Mouse (Mus musculus) lung, postnatal 0 days (tissue): ENCODE data around the gene Dlg2. TPM values are rescaled to one million over a fixed set of nuclear protein-coding genes. Genes with fewer than 3 reads are reported as not detected.

Experiments
- ATAC-seq: fragments of 200-750 bp; cut with Nextera tagmentation; 2 replicates; pipeline ENCODE4 v1.8.0; 2017; ENCODE audit warnings: moderate library complexity
- DNase-seq: peaks from one replicate; pipeline ENCODE4 v3.0.0-alpha.2; 2016; ENCODE audit warnings: low spot score
- H3K27ac ChIP-seq: fragments of 300-500 bp; sonication (generic); 2 replicates; pipeline ENCODE4 v1.5.1; 2014; ENCODE audit warnings: antibody characterized with exemption, mild to moderate bottlenecking, low read length, mixed read lengths
- H3K27me3 ChIP-seq: fragments of 300-500 bp; sonication (generic); replicated peaks from 2 replicates; pipeline ENCODE4 v1.6.1; 2014; ENCODE audit warnings: low read length, mixed read lengths; ENCODE audit not compliant: insufficient read depth
- H3K36me3 ChIP-seq: fragments of 300-500 bp; sonication (generic); 2 replicates; pipeline ENCODE4 v1.6.1; 2014; ENCODE audit warnings: low read length, mixed read lengths; ENCODE audit not compliant: insufficient read depth
- H3K4me1 ChIP-seq: fragments of 300-500 bp; sonication (generic); 2 replicates; pipeline ENCODE4 v1.6.1; 2014; ENCODE audit warnings: antibody characterized with exemption, low read depth, low read length, mixed read lengths; ENCODE audit not compliant: insufficient read depth
- H3K4me2 ChIP-seq: fragments of 300-500 bp; sonication (generic); replicated peaks from 2 replicates; pipeline ENCODE4 v1.6.1; 2014; ENCODE audit warnings: low read depth, mild to moderate bottlenecking, low read length, moderate library complexity, mixed read lengths
- H3K4me3 ChIP-seq: fragments of 300-500 bp; sonication (generic); 2 replicates; pipeline ENCODE4 v1.5.1; 2014; ENCODE audit warnings: low read depth, low read length
- H3K9ac ChIP-seq: fragments of 300-500 bp; sonication (generic); replicated peaks from 2 replicates; pipeline ENCODE4 v1.6.1; 2014; ENCODE audit warnings: low read depth, mild to moderate bottlenecking
- H3K9me3 ChIP-seq: fragments of 300-500 bp; sonication (generic); 2 replicates; pipeline ENCODE4 v1.6.1; 2016; ENCODE audit warnings: low read length, mixed read lengths
- CTCF ChIP-seq: IDR thresholded peaks from 2 replicates; pipeline ENCODE4 v1.5.1; 2016; ENCODE audit warnings: antibody characterized with exemption, mild to moderate bottlenecking
- EP300 ChIP-seq: IDR thresholded peaks from 2 replicates; pipeline ENCODE4 v1.6.1; 2016; ENCODE audit warnings: antibody characterized with exemption, mild to moderate bottlenecking, control low read depth
- WGBS: fragments of 180-500 bp; shearing (Covaris S2); extraction: QIAGEN DNeasy Blood & Tissue Kit; methylation state at CpG from one replicate; pipeline ENCODE4 v1.1.7; 2014; 5-methylcytosine and 5-hydroxymethylcytosine counted together
- polyA plus RNA-seq: library from polyadenylated mRNA; unstranded; fragments of >200 nt; fragmentation: Nextera tagmentation; extraction: Ambion mirVana; gene quantifications from 2 replicates; pipeline ENCODE4 v1.2.1, GENCODE M21; 2015

The Dlg2 gene
- polyA plus RNA-seq, 1 experiment from 2014 or later = 0.43 TPM

DNA sequence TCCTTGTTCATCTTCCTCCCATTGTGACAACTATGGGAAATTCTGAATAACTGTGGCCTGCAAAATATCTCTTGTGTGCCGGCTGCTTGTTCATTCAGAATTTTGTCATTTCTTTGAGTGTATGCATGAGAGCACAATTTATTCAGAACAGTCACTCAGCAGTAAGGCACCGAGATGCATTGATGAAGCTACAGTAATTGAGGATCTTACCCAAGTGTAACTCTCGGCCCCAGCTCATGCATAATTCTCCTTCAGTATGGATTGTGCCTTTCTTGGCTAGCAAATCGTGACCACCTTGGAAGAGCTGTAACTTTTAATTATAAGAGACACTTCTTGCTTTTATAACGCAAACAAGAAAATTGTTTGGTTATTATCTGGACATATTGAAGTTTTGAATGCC, 682.7 kb downstream of the Dlg2 start:
- no peak overlapping the region for H3K4me3 ChIP-seq
- H3K9ac ChIP-seq = no peak overlapping the region
- DNase-seq (no peak), ATAC-seq (no peak)
- H3K9me3 ChIP-seq = no peaks in the 10 kb centered on the region
- H3K27me3 ChIP-seq = no peaks in the 10 kb centered on the region
- H3K36me3 ChIP-seq = no peaks in the 10 kb centered on the region
- H3K27ac ChIP-seq = no peak overlapping the region
- 76% methylated on average over 5 of the region's 5 CpGs for WGBS
- TF ChIP-seq CTCF (no peak), EP300 (no peak)
- no peaks in the 10 kb centered on the region for H3K4me1 ChIP-seq
- no peak overlapping the region for H3K4me2 ChIP-seq

DNA sequence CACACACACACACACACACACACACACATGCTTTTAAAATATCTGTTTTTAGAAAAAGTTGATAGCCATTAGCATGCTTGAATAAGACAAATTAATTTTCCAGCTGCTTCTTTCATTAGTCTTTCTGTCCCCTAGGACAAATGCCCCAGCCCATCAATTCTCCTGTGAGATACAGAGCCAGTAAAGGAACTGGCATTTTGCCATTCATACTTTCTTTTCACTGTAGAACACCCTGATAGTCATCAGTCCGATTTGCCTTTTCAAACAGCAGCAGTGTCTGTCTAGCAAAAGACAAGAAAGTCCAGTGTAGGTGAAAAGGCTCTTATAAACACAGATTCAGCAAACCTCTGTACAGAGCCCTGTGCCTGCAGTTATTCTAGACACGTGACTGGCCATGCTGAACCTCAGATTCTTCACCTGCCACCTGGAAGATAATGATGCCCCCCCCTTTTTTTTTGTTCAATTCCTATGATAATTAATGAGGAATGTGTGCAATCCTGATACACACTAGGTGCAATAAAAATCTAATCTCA, 685.2 kb downstream of the Dlg2 start:
- Histone ChIP-seq H3K9ac (no peak overlapping the region), H3K4me1 (no peaks in the 10 kb centered on the region), H3K27me3 (no peaks in the 10 kb centered on the region), H3K36me3 (no peaks in the 10 kb centered on the region), H3K27ac (no peak overlapping the region), H3K4me3 (no peak overlapping the region), H3K4me2 (no peak overlapping the region), H3K9me3 (no peaks in the 10 kb centered on the region)
- 43% methylated on average over 2 of the region's 2 CpGs for WGBS
- no peak for DNase-seq
- no peak for ATAC-seq
- TF ChIP-seq CTCF (no peak), EP300 (no peak)

DNA sequence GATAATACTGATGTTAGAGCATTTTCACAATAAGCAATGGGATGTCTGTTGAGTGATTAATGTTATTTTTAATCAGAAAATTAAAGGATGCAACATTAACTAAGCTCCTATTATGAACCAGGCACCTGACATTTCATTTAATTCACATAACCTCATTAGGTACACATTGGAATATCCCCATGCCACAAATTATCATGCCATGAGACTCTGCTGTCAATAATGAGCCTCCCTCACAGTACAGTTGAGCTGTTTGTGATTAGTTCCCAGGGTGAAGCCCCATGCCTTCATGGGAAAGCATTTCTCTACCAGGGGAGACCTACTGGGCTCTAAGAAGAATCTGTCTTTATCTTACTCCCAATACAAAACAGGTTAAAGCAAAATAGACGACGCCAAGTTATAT, 697.1 kb downstream of the Dlg2 start:
- Histone ChIP-seq H3K9ac (no peak overlapping the region), H3K36me3 (no peaks in the 10 kb centered on the region), H3K27me3 (no peaks in the 10 kb centered on the region), H3K27ac (no peak overlapping the region), H3K9me3 (no peaks in the 10 kb centered on the region), H3K4me3 (no peak overlapping the region), H3K4me1 (no peaks in the 10 kb centered on the region), H3K4me2 (no peak overlapping the region)
- no peak for ATAC-seq
- TF ChIP-seq EP300 (no peak), CTCF (no peak)
- no peak for DNase-seq
- WGBS = 84% methylated on average over 2 of the region's 2 CpGs

DNA sequence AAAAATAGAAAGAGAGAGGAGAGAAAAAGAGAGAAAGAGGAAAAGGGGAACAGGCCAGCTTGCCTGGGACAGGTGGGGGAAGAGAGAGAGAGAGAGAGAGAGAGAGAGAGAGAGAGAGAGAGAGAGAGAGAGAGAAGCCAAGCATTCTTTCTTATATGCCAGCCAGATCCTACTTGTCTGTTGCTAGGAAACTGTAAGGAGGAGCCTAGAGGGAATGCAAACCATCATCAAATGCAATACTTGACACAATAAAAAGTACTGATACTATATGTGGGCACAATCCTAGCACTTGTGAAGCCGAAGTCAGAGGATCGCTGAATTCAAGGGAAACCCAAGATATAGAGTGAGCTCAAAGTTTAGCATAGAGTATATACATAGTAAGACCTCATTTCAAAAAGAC, 711.7 kb downstream of the Dlg2 start:
- H3K36me3 ChIP-seq = no peaks in the 10 kb centered on the region
- no peaks in the 10 kb centered on the region for H3K9me3 ChIP-seq
- ATAC-seq (no peak), DNase-seq (no peak)
- no peak overlapping the region for H3K27ac ChIP-seq
- H3K27me3 ChIP-seq = no peaks in the 10 kb centered on the region
- H3K9ac ChIP-seq = no peak overlapping the region
- 94% methylated on average over 2 of the region's 2 CpGs for WGBS
- H3K4me2 ChIP-seq = no peak overlapping the region
- H3K4me3 ChIP-seq = no peak overlapping the region
- no peaks in the 10 kb centered on the region for H3K4me1 ChIP-seq
- TF ChIP-seq EP300 = no peak

DNA sequence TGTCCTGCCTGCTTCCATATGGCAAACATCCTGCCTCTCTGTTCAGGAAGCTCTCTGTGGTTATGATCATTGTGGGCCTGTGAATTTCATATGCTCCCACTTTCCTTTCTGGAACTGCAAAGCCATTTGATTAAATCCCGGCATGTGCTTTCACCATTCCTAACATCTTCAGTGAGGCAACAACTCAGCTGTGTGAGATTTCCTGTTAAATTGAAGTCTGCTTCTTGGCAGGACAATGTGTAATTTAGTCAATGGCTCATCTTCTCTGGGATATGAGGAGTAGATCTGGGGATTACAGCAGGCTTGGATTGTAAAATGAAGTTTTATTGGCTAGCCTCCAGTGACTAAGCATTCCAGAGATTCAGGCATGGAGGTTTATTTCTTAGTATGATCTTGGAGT, 722.9 kb downstream of the Dlg2 start:
- Histone ChIP-seq H3K4me3 (no peak overlapping the region), H3K4me2 (no peak overlapping the region), H3K27me3 (no peaks in the 10 kb centered on the region), H3K9ac (no peak overlapping the region), H3K27ac (no peak overlapping the region), H3K9me3 (no peaks in the 10 kb centered on the region), H3K4me1 (no peaks in the 10 kb centered on the region), H3K36me3 (no peaks in the 10 kb centered on the region)
- WGBS = 85% methylated on average over 1 of the region's 1 CpGs
- TF ChIP-seq EP300 = no peak
- TF ChIP-seq CTCF = no peak
- ATAC-seq = no peak
- DNase-seq = no peak

DNA sequence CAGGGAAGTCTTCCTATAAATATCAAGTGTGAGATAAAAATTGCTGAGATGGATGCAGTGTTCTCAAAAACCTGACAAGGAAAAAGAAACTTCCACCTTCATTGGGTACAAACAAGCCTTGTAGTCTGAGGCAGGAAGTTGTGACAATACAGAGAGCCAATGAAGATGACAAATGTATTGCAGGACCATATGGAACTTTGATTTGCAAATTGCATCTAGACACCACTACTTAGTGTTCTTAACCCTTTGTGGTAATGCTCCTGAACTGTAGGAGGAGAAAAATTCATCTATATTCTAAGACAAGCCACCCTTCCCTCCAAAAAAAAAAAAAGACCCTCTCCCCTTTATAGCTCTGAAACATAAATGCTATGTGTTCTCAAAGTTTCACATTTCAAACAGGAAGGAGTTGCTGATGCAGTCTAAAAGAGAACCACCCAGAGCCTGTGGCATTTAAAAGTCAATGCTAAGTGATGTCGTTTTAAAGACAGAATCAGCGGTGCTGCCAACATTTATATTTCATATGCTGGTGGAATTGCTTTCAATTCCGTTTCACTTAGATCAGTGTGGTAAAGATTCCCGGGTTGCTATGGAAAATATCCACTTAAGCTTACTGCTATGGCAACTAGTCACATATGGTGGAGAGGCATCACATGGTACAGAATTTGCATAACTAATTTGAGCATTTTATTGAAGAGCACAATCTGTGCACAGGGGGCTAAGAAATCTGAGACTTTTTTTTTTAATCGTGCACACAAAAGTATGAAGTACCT, 731.8 kb downstream of the Dlg2 start:
- DNase-seq = no peak
- H3K9ac ChIP-seq = no peak overlapping the region

More for the DNA sequence above, 731.8 kb downstream of the Dlg2 start:
- 56% methylated on average over 5 of the region's 5 CpGs for WGBS
- no peaks in the 10 kb centered on the region for H3K4me1 ChIP-seq
- no peak overlapping the region for H3K27ac ChIP-seq
- no peaks in the 10 kb centered on the region for H3K9me3 ChIP-seq
- H3K36me3 ChIP-seq = no peaks in the 10 kb centered on the region
- no peak for ATAC-seq
- no peak overlapping the region for H3K4me3 ChIP-seq
- no peak for TF ChIP-seq EP300
- no peak for TF ChIP-seq CTCF
- H3K4me2 ChIP-seq = no peak overlapping the region
- H3K27me3 ChIP-seq = no peaks in the 10 kb centered on the region
